Mouse (Mus musculus): Measurements from ENCODE around the gene Gpr45.
"Not testable (repeated sequence)": the region's sequence is repeated elsewhere in the genome, so short reads cannot be mapped to it uniquely, and the experiment has no call there.

Gene Gpr45

DNA sequence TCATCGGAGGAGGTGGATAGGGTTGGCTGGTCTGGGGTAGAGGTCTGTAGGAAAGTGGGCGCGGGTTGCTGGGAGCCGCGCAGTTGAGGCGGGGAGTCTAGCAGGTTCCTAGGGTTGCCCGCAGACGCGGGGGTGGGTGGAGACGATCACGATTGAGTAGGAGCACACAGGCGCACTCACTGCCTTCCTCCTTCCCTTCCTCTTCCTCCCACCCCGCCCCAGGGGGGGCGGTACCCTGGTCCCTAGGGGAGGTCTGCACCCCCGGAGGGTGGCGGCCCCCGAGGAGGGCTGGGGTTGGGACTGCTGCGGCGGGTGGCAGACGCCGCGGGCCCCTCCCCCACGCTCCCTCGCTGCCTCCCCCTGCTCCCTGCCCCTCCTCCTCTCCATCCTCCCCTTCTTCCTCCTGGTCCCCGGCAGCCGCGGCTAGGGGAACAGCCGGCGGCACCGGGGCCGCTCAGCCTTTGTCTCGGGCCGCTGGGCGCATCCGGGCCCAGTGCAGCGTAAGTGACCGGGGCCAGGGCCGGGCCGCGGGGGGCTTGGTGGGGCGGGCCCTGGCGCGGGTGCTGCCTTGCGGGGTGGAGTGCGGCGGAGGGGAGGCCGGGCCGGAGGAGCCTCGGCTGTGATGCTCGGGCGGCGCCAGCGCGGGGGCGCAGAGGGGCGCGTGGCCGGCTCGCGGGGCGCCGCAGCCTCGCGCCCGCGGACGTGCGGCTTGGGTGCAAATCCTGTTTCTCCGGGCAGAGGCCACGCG, at the start of gene Gpr45:
TSS of gene Gpr45 (plus strand) at position 139 of the 748 bp plus-strand sequence.
- no peak for DNase-seq (ENCODE audit: extremely low spot score, low read depth, low spot score)

GRCm38 (mm10) chr1:42905148-42905547, 47.5 kb upstream of the Gpr45 start:
- no peak for DNase-seq (ENCODE audit: extremely low spot score, low read depth, low spot score)

DNA sequence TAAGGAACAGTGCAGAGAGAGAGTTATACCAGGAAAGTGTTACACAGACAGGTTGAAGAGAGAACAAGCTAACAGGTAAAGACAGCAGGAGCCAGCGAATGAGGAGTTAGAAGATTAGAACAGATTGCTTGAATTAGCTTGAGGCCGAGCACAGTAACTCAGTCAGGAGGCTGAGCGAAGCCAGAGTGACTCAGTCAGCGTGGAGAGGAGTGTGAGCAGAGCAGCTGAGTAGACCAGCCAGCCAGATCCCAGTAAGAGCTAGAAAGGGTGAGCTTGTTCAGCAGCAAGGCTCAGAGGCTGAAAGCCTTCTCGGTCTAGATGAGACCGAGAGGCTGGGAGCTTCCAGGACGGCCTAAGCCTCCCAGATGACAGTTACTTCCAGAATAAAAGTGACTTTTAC, 46.0 kb upstream of the Gpr45 start:
- DNase-seq (ENCODE audit: extremely low spot score, low read depth, low spot score), result no peak

DNA sequence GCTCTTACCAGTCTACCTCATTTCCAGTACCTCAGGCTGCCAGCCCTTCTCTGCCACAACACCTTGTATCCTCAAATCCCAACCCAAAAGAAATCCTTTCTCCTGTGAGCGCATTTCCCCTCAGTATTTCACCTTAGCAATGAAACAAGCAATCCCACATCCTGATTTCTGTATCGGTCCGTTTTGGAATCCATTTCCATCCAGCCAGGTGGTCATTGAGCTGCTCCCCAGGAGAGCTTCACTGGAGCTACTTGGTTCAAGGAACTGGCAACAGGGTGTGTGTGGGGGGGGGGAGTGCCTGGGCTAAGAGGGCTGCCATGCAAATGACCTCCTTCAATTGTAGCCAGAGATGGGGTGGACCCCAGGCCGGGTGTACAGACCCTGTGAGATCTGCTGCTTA, 45.5 kb upstream of the Gpr45 start:
- no peak for DNase-seq (ENCODE audit: extremely low spot score, low read depth, low spot score)

DNA sequence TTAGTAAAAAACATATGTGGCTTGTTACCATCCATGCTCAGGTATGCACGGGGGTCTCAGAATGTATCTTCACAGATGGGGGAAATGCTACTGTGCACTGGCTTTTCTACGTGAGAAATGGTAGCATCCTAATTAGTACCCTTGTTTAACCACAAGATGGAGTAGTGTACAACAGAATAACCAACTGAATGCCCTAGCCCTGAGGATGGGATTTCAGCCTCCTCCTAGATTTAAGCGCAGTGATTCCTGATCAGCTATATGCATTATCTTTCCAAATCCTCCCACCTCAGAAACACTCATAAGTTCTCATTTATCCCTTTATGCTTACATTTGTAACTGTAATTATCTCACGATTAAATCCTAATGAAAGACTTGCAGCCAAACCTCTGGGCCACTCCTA, 37.6 kb upstream of the Gpr45 start:
- DNase-seq (ENCODE audit: extremely low spot score, low read depth, low spot score), result peak; percentile 26

- DNase-seq (ENCODE audit: extremely low spot score, low read depth, low spot score), result no peak
Observed at GRCm38 (mm10) chr1:42916719-42917118, 36.0 kb upstream of the Gpr45 start.

- DNase-seq (ENCODE audit: extremely low spot score, low read depth, low spot score), result peak; percentile 39
Observed at GRCm38 (mm10) chr1:42917908-42918307, 34.8 kb upstream of the Gpr45 start.

DNA sequence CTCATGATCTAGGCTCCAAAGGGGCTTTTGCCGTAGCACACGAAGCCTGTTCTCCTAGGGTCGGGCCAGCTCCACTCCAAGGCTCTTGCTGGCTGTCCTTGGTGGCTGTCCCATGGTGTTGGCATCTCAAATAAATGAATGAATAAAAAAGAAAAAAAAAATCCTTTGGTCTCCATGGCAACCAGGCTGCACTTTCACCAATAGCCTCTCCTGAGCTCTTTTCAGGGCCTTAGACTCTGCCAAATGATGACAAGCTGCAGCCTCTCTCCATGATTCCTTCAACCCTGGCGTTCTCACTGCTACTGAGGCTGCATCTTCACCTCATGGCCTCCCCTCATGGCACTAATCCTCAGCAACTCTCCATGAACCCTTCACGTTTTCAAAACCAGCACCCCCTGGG, 28.7 kb upstream of the Gpr45 start:
- no peak for DNase-seq (ENCODE audit: extremely low spot score, low read depth, low spot score)

DNA sequence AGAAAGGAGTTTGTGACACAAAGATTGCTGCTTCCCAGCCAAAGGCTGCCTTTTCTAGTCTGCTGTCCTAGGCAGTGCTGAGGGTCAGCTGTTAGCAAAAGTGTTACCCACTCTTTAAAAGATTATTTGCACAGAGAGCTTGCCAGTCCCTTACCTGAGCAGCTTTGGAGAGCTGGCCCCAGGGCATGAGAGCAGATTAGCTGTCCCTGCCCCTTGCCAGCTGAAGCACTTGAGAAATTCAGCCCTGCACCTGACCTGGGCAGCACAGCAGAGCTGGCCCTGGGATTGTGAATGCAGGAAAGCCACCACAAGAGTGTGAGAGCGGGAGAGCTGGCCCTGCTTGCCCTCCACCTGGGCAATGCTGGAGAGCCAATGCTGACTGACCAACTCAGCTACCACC, 19.1 kb upstream of the Gpr45 start:
- no peak for DNase-seq (ENCODE audit: extremely low spot score, low read depth, low spot score)

DNA sequence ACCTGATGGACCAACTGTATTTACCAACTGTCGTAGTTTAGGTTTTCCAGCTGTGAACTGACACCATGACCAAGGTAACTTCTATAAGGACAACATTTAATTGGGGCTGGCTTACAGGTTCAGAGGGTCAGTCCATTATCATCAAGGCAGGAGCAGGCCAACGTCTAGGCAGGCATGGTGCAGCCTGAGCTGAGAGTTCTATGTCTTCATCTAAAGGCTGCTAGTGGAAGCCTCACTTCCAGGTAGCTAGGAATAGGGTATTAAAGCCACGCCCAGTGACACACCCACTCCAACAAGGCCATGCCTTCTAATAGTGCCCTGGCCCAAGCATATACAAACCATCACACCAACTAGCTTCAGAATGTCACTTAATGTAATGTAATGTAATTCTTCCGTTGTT, 4.2 kb upstream of the Gpr45 start:
- no peak for DNase-seq (ENCODE audit: extremely low spot score, low read depth, low spot score)

GRCm38 (mm10) chr1:42953482-42953822, 780 bp downstream of the Gpr45 start:
- no peak for DNase-seq (ENCODE audit: extremely low spot score, low read depth, low spot score)

DNA sequence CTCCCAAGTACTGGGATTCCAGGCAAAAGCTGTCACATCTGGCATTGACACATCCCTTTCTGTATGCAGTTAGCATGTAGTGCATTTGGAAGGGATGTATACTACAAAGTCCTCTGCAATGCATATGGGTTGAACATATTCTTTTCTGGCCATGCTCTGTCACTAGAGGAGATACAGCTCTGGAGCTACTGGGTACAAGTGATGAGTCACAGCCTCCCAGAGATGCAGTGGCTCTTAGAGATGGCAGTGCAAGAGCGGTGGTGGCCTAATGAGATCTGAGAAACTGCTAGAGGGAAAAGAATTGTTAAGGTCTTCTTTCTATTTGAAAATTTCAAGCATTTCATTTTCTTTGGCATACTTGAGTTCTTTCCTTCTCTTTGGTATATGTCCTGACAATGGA, 4.2 kb downstream of the Gpr45 start:
- DNase-seq (ENCODE audit: extremely low spot score, low read depth, low spot score), result no peak

GRCm38 (mm10) chr1:42983082-42983771, 30.6 kb downstream of the Gpr45 start:
- no peak for DNase-seq (ENCODE audit: extremely low spot score, low read depth, low spot score)

DNA sequence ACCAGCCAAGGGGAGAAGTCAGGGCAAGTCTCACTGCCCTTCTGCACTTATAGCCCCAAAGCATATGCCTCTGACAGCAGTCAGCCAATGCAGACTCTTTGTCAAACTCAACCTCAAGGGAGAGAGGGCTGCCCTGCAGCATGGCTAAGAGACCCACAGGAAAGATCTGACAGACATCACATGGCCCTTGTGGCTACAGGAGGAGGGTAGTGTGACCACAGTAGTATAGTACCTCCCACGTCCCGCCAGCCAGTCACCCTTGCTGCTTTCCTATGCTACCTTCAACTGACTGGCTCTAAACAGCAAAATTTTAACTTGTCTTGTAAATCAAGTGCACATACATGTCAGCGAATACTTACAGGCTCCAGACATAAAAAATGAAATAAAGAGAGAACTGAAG, 31.4 kb downstream of the Gpr45 start:
- no peak for DNase-seq (ENCODE audit: extremely low spot score, low read depth, low spot score)

- DNase-seq (ENCODE audit: extremely low spot score, low read depth, low spot score), result no peak
Observed at GRCm38 (mm10) chr1:42988996-42989395, 36.3 kb downstream of the Gpr45 start.

DNA sequence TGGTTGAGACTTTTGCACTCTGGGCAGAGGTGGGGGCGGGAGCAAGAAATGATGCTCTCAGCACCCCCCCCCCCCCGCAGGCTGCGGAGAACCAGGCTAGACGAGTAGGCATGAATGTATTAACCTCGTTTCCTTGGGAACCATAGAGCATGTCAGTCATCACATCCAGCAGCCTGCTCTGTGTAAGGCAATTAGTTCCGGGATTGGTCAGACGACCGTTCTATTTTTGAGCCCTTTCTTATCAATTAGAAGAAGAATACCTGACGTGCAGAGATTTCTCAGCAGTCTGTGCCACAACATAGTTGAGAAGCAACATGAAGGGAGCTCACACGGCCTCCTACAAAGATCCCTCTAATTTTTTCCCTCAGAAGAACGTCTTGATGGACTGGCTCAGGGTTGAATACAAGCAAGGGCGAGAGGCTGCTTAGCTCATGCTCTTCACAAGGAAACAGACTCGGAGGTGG, 53.4 kb downstream of the Gpr45 start:
- no peak for DNase-seq (ENCODE audit: extremely low spot score, low read depth, low spot score)

GRCm38 (mm10) chr1:43006524-43006923, 53.9 kb downstream of the Gpr45 start:
- DNase-seq (ENCODE audit: extremely low spot score, low read depth, low spot score), result no peak

DNA sequence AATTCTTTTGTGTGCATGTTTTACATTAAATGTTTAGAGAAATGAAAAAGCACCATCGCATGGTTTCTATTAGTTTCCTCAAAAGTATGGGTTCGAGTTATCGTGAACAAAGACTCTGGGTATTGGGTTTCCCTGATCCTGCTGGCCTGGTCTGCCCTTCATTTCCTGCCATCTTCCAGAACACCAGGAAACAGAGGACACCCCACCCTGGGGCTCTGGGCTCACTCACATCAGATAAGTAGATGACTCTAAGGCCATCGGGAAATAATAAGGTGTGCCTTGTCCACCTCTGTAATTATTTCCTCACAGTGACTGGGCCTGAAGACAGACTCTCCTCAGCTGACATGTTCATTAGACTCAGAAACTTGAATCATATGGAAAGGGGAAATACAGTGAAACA, 57.8 kb downstream of the Gpr45 start:
- DNase-seq (ENCODE audit: extremely low spot score, low read depth, low spot score), result no peak

DNA sequence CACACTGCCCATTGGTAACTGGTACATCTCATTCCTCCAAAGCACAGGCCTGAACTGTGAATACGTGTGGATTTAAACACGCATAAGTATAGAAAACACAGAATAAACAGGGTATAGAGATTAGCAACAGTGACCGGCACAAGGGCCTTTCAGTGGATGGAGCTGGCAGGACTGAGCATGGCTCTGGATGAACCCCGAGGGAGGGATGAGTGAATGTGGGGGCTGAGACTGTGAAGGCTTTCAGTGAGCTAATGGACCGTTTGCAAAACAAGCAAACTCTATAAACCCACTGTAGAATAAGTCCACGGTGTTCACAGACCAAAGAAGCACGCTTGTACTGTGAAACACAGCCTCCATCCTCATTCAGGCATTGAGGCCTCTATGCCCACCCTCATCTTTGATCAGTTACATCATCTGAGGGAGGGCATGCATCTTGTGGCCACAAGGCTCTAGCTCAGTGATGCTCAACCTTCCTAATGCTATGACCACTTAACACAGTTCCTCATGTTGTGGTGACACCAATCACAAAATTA, 62.5 kb downstream of the Gpr45 start:
- DNase-seq (ENCODE audit: extremely low spot score, low read depth, low spot score), result not testable (repeated sequence)

DNA sequence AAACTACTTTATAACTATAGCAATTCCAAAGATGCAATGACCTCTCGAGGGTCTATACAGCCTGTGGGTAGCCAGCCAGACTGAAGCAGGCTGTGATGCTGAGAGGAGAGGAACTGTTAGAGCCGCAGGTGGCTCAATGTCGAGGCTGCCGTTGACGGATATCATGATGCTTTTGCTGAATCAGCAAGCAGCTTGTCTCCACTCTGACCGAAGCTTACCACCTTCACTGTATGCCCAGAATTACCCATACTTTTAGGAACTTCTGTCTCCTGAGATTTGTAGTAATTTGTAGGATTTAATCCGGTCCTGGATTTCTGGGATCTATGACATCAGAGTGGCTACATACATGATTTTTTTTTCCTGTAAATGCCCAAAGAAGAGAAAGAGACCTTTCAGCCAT, 83.3 kb downstream of the Gpr45 start:
- DNase-seq (ENCODE audit: extremely low spot score, low read depth, low spot score), result no peak

DNA sequence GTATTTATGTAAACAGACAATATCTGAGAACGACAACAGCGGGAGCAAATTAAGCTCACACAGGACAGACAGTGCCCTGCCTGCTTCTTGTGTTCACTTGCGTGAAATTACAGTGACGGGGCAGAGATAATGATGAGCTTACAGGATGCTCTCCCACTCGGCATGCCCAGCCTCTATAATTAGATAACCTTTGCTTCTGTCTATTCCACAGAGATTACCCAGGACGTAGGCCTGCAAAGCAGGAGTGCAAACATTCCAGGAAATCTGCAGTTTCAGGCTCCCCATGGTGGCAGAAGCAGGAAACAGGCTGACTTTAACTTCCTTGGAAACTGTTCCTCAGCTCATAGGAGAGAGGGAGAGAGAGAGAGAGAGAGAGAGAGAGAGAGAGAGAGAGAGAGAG, 89.6 kb downstream of the Gpr45 start:
- DNase-seq (ENCODE audit: extremely low spot score, low read depth, low spot score), result no peak

DNA sequence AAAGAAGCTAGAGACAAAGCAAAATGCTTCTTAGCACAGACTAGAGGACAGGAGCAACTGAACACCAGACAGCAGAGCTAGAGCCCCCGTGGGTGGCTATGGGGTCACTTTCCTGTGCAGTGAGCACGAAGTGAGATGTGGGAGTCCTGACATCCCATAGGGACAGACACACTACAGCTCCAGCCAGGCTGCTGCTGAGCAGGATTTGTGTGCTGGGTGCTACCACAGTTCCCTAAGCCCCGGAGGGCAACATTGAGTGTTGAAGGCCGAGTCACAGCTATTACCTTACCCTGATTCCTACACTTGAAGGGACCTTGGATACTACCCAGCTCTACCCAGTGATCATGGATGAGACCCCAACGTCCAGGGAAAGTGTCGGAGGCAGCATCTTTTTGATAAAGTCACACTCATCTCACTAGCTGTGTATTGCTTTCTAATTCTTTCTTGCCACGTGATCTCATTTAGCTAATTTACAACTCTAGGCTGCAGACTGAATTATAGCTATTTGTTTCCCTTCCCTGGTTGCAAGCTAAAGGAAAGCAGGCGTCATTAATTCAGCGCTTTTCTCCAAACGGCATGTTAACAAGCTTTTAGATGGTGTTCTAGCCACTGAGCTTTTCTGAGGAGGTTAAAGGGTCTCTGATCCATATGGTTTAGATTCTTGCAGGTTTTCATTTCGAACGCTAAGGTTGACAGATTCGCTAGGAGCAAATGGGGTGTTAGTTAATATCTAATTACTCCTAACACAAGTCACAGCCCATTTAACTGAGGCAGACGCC, 92.7 kb downstream of the Gpr45 start:
- peak; percentile 67 for DNase-seq (ENCODE audit: extremely low spot score, low read depth, low spot score)

Measured in hindlimb bud, embryonic 11.5 days (tissue).